Comparison of ENCODE assay signal across 8 mouse cellular contexts in genomic region chr3:108296220-108297049, GRCm38 (mm10). TPM values are rescaled to one million over a fixed set of nuclear protein-coding genes. Genes with fewer than 3 reads are reported as not detected.
DNase-seq lines count a peak whose midpoint lies in the region; ATAC-seq lines count a peak whose summit lies in the region.

No protein-coding gene starts in this region.

- H3K36me3 ChIP-seq in intestine, embryonic 15.5 days, result no peaks in the 10 kb centered on the region
- no peaks in the 10 kb centered on the region for H3K36me3 ChIP-seq in liver, embryonic 11.5 days (ENCODE audit: control insufficient read depth, insufficient read depth, low read length)

- no peaks in the 10 kb centered on the region for H3K27me3 ChIP-seq in intestine, embryonic 15.5 days (replicated peaks)
- no peaks in the 10 kb centered on the region for H3K27me3 ChIP-seq in liver, embryonic 11.5 days (replicated peaks; ENCODE audit: control insufficient read depth, insufficient read depth, low read length)

- no peaks in the 10 kb centered on the region for H3K9me3 ChIP-seq in intestine, embryonic 15.5 days
- H3K9me3 ChIP-seq in liver, embryonic 11.5 days (ENCODE audit: control insufficient read depth, low read length), result no peaks in the 10 kb centered on the region

- H3K9ac ChIP-seq in intestine, embryonic 15.5 days, result no peak overlapping the region
- H3K9ac ChIP-seq in liver, embryonic 11.5 days (ENCODE audit: low read depth, low read length), result peak overlapping the region; percentile 62

- peak; percentile 48 for DNase-seq in urinary bladder, postnatal 25 days (ENCODE audit: low spot score)
- no peak for DNase-seq in urinary bladder, postnatal 10 days (ENCODE audit: low spot score)
- DNase-seq in embryo, embryonic 10.5 days (ENCODE audit: low spot score), result peak; percentile 70
- DNase-seq in gastrocnemius, postnatal 25 days, result peak; percentile 73
- peak; percentile 77 for DNase-seq in liver, embryonic 11.5 days (ENCODE audit: low spot score)
- peak; percentile 55 for DNase-seq in neural tube, embryonic 10.5 days (ENCODE audit: extremely low spot score, low spot score)

- peak; percentile 71 for ATAC-seq in intestine, embryonic 15.5 days
- ATAC-seq in liver, embryonic 11.5 days (replicated peaks; ENCODE audit: low FRiP score), result peak; percentile 80
- no peak for ATAC-seq in activated CD4-positive, CD25-positive, alpha-beta regulatory T cell, adult 4 months

- H3K4me3 ChIP-seq in intestine, embryonic 15.5 days (replicated peaks), result no peak overlapping the region
- peak overlapping the region; percentile 29 for H3K4me3 ChIP-seq in liver, embryonic 11.5 days (ENCODE audit: low read depth, low read length)

- WGBS in intestine, embryonic 15.5 days, result 8% methylated on average over 14 of the region's 14 CpGs
- WGBS in liver, embryonic 11.5 days, result 10% methylated on average over 14 of the region's 14 CpGs

- peaks cover 28% of the 10 kb centered on the region for H3K4me1 ChIP-seq in intestine, embryonic 15.5 days (replicated peaks)
- H3K4me1 ChIP-seq in liver, embryonic 11.5 days (replicated peaks; ENCODE audit: control insufficient read depth, insufficient read depth, low read length), result peaks cover 57% of the 10 kb centered on the region

- H3K4me2 ChIP-seq in intestine, embryonic 15.5 days (replicated peaks), result peak overlapping the region; percentile 37
- H3K4me2 ChIP-seq in liver, embryonic 11.5 days, result peak overlapping the region; percentile 72

- H3K27ac ChIP-seq in intestine, embryonic 15.5 days, result peak overlapping the region; percentile 39
- H3K27ac ChIP-seq in liver, embryonic 11.5 days (ENCODE audit: low read depth, low read length), result peak overlapping the region; percentile 85

RNA-seq across cellular contexts. Expression of gene Sort1, which starts 12.6 kb away (rescaled TPM):
- 10 to 100 TPM; 34.0 to 48.3 TPM for total RNA-seq in gastrocnemius, postnatal 25 days (2021)
- polyA plus RNA-seq in intestine, embryonic 15.5 days (2015; fragmentation: Nextera tagmentation; extraction: Ambion mirVana), result 9.4 and 10.4 TPM in 2 replicates
- 10.6 and 11.9 TPM in 2 replicates for polyA plus RNA-seq in liver, embryonic 11.5 days (2014; fragmentation: Nextera tagmentation; extraction: Ambion mirVana)
- under 1 TPM in 1 of 2 experiments, not detected in 1; 0.07 TPM for polyA plus RNA-seq in activated CD4-positive, CD25-positive, alpha-beta regulatory T cell, adult 4 months (2017; shearing (Covaris generic))

RNA-seq across cellular contexts. Expression of gene Psma5, which starts 39.7 kb away (rescaled TPM):
- 10 to 100 TPM; 48.6 to 50.5 TPM for total RNA-seq in gastrocnemius, postnatal 25 days (2021)
- 271 and 291 TPM in 2 replicates for polyA plus RNA-seq in intestine, embryonic 15.5 days (2015; fragmentation: Nextera tagmentation; extraction: Ambion mirVana)
- 335 and 351 TPM in 2 replicates for polyA plus RNA-seq in liver, embryonic 11.5 days (2014; fragmentation: Nextera tagmentation; extraction: Ambion mirVana)
- polyA plus RNA-seq in activated CD4-positive, CD25-positive, alpha-beta regulatory T cell, adult 4 months (2017; shearing (Covaris generic)), result 100 to 1,000 TPM; 196 to 245 TPM
